Mouse (Mus musculus): ENCODE measurements around the gene Med16.

DNA sequence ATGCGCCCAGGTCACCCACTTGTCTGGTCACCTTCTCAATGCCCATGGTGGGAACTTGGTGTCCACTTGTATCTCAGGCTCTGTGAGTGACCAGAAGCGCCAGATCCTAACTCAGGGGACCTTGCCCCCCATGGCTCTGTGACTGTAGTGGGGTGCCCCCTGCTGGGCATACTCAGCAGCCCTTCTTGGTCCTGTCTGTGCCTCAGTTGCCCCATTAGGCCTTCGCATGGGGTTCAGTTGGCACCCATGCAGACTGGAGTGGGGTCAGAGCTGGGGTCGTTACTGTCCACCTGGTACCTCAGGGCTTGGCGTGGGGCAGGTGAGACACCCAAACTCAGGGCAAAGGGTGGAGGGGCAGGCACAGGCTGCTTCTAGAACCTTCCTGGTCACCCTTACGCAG, 45.2 kb upstream of the Med16 start:
- TF ChIP-seq EP300 (IDR thresholded peaks at IDR 0.05; ENCODE audit: low read depth) (no peak), CTCF (IDR thresholded peaks at IDR 0.05; ENCODE audit: low read depth) (peak; percentile 60)

All from heart, postnatal 0 days (tissue).